Mouse (Mus musculus): ENCODE data around the gene Cbfa2t3. TPM values are rescaled to one million over a fixed set of nuclear protein-coding genes. Genes with fewer than 3 reads are reported as not detected.
A peak's percentile ranks its signal among the peaks of the same experiment; 100 is the strongest.
"Not testable (repeated sequence)": the region's sequence is repeated elsewhere in the genome, so short reads cannot be mapped to it uniquely, and the experiment has no call there.

Cbfa2t3 gene
- total RNA-seq, 2 experiments from 2014 or later = 12.0 to 14.3 TPM

DNA sequence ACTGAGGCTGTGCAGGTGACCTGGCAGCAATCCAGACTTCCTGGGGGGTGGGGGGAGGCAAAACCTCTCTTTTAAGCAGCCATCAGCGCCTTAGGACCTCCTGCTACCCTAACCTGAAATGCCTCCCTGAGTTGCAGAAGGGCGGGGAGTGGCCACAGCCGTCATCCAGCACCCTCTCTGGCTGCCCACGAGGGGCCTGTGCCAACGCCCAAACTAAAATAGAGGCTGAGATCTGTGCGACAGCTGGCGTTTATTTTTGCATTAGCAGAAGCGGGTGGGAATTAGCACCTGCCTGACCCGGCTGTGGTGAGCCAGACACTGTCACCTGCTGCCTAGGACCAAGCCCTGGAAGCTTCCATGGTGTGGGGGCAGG, 62.1 kb downstream of the Cbfa2t3 start:
- no peak for DNase-seq

DNA sequence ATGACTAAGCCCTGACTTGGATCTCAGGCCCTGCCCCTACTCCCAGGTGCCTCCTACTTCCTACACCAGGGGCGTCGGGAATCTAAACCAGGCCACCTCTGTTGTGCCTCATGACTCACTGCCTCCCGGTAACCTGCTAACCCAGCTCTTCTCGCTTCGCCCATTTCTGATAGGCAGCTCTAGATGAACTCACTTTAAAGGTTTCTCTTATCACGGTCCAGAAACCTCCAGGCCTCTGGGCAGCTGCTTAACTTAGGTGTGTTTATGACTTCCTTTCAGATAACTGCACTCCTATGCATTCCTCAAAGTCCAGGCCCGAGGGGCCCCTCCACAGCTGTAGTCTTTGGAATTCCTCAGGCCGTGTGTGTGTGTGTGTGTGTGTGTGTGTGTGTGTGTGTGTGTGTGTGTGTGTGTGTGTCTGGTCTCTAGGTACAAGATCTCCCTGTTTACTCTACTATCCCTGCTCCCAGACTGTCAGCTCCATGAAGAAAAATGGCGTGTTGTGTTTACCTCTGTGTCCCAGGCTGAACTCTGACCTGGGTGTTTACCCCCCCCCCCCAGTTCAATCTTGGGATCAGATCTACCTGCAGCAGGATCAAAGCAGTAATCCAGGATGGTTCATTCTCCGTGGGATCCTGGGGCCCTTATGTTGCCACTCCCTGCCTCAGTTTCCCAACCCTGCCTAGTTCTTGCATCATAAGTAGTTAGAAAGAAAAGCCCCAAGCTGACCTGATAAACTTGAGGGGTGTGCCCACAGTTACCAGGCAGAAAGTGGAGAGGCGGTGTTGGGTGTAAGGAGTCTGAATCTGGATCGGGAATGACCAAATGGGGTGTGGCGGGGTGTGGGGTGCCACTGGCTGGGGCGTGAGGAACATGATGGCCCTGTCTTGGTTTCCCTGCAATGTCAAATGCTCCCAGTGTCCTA, 62.8 kb downstream of the Cbfa2t3 start:
- DNase-seq = no peak

DNA sequence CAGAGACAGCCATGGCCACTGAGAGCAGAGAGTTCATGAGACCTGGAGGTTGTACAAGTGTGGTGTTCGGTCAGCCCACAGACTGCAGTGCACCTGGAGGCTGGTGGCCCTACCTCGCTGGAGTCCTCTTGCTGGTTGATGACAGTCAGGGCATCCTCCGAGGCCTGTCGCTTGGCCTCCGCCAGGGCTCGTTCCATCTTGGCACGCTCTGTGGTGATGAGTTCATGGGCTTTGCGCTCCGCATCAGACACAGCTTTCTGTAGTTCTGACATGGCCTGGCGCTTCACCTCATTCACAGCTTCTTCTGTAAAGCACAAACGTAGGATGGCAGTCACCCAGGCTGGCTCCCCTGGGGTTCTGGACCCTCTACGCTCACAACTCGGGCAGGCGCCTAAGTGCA, 65.7 kb downstream of the Cbfa2t3 start:
- DNase-seq = no peak

DNA sequence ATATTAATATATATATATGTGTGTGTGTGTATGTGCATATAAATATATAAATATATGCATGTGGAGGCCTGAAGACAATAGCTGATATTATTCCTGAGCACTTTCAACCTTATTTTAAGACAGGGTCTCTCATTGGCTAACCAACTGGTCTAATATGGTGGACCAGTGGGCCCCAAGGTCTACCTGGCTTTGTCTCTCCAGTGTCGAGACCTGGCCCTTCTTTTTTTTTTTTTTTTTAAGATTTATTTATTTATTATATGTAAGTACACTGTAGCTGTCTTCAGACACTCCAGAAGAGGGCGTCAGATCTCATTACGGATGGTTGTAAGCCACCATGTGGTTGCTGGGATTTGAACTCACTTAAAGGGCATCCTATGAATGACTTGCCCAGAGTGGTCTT, 66.8 kb downstream of the Cbfa2t3 start:
- not testable (repeated sequence) for DNase-seq

DNA sequence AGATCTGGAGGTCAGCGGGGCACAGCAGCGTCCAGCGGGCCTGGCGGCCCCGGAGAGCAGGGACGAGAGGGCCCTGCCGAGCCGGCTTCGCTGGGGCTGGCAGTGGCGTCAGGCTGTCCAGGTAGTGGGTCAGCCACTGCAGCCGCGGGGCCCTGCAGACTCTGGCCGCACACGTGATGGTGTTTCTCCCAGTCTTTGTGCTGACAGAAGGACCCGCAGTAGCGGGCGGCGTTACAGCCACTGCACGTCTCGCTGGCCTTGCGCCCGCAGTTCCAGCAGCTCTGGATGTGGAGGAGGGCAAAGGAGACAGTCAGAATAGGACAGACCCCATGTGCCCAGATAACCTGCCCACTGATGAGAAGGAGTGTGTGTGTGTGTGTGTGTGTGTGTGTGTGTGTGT, 68.2 kb downstream of the Cbfa2t3 start:
- DNase-seq = no peak

DNA sequence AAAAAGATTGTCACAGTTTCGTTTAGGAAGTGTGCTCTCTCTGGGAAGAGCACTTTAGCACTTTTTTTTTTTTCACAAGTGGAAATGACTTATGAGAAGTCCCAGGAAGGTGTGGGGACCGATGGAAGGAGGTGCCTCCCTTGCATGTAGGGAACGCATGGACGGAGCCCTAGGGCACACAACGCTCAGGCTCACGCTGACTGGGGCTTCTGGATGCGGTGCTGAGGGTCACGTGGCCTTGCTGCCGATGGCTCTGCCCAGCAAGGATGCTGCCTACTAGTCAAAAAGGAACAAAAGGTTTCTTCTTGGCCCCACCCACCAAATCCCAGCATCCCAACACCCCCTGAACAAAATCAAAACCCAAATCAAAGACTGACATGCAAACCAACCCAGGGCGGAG, 69.5 kb downstream of the Cbfa2t3 start:
- no peak for DNase-seq

DNA sequence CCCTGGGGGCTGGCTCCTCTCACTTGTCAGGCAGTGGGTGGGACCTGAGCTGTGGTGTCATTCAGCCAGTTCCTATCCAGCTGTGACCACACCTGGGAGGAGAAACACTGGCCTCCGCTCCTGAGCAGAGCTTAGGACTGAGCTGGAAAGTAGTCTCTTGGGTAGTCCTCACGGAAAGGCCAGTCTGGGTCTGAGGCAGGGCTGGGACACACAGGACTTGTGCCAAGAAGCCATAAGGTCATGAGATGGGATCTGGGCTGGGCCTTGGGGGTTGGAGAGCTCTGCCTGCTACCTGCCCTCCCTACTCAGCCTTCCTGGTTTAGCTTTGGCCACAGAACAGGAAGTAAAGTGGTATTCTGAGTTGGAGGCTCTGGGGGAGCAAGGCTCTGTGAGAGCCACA, 72.0 kb downstream of the Cbfa2t3 start:
- no peak for DNase-seq

DNA sequence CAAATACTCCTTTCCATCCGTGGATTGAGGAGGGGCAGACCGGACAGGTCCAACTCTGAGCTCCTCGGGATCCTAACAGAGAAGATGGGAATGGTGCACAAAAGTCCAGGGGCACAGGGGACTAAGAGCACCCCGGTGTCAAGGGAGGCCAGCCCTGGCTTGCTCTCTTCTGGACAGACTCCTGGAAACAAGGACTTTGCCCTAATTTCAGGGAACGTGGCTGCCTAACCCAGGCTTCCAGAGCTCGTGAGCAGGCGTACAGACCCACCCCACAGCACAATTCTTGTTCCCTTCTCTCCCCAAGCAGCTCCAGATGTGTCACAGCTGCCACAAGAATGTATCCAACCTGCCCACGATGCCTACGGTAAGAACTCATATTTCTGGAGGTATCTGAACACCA, 73.1 kb downstream of the Cbfa2t3 start:
- DNase-seq = no peak

DNA sequence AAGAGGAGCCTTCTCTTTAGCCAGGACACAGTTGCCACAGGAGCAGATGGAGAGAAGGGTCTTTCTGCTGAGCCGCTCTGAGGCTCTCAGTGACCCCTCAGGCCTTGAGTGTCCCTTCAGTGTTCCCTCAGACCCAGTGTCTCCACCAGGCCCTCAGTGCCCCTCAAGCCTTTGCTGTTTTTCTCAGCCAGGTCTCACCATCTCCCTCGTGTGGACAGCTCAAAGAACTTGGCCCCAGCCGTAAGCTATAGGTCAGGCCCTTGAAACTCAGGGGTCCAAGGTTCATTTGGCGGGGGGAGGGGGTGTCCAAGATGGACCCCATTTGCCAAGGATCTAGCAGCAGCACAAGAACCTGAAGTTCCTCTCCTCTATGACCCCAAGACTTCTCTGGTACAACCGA, 74.3 kb downstream of the Cbfa2t3 start:
- no peak for DNase-seq

DNA sequence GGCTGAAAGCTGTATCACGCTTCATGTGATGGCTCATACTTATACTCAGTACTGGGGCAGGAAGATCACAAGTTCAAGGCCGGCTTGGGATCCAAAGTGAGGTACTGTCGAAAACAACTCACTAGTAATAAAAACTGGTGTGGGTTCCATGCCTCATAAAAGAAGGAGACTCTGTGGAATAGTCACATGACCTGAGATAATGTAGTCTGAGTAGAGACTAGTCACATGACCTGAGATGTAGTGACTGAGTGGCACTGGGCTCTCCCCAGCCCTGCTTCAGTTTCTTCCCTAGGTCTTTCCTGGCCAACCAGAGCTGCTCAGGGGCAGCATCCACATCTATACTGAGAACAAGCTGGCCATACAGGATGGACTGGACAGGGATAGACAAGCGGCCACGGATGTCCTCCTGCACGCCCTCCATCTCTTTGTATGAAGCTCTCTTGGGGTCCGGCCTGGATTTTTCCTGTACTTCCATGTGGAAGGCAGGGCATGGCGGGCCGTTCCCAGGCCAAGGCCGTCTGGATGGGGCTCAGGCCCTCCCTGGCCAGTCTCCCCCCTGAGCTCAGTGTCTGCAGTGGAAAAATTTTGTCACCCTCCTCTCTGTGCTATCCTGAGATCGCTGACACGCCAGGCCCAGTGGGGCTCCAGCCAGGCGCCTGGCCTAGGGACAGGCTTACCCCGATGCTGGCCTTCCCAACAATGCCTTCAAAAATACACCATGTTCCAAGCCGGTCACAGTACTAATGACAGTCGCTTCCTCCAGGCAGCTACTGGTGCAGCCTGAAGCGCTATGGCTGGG, 74.9 kb downstream of the Cbfa2t3 start:
- no peak for DNase-seq

DNA sequence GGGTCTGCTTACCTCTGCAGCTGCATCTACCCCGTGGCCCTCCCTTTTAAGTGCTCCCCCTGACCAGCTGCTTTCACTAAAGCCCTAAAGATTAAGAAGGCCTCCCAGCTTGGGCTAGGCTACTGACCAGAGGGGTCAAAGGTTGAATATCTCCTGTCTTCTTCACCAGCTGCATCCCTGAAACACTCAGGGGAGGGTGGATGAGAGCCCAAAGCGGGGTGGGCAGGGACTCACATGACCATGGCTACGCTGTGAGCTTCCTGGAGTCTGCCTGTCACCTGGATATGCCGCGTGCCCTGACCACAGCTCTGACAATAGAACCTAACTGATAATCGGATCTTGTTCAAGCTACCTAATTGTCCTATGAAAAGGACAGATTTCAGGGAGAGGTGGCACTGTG, 76.2 kb downstream of the Cbfa2t3 start, which contains the start of gene Pabpn1l:
Pabpn1l (minus strand) TSS at position 13 of the 400 bp plus-strand sequence.
- DNase-seq = no peak

DNA sequence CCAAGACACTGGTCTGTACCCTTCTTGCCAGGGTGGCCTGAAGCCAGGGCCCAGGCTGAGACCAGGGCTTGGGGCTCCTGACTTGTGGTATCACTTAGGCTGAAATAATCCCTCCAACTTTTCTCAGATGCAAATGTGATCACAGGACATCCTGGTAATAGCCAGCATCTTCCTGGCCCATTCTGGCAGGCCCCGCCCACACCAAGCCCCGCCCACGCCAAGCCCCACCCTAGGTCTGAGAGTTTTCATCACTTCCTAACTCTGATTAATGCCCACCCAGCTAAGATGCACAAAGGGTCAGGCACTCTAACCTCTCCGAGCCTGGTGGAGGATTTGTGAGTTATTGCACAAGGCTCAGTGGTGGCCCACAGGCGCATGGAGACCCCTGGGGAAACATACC, 78.5 kb downstream of the Cbfa2t3 start:
- DNase-seq = no peak

DNA sequence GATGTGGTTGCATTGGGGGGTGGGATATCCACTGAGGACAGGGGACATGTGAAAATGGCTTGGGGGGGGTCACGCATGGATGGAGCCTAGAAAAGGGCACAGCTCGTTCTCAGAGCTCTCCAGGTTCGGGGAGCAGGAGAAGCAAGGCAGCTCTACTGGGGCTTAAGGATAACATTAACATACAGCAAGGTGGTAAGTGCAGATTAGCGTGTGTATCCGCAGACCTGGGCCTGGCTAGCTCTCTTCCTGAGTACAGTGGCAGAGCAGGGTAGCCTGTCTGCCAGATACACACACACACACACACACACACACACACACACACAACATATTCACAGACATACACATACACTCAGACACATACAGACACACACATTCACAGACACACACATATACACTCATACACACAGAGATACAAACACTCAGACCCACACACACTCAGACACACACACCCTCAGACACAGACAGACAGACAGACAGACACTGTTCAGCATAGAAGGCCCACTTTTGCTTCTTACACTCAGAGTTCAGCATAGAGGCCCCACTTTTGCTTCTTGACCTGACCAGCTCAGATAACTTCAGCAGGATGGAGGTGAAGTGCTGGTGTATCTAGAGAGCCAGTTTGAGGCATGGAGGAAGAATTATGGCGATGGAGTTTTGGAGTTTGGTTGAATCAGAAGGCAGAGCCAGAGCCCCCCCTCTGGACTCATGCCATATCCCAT, 80.1 kb downstream of the Cbfa2t3 start:
- no peak for DNase-seq

DNA sequence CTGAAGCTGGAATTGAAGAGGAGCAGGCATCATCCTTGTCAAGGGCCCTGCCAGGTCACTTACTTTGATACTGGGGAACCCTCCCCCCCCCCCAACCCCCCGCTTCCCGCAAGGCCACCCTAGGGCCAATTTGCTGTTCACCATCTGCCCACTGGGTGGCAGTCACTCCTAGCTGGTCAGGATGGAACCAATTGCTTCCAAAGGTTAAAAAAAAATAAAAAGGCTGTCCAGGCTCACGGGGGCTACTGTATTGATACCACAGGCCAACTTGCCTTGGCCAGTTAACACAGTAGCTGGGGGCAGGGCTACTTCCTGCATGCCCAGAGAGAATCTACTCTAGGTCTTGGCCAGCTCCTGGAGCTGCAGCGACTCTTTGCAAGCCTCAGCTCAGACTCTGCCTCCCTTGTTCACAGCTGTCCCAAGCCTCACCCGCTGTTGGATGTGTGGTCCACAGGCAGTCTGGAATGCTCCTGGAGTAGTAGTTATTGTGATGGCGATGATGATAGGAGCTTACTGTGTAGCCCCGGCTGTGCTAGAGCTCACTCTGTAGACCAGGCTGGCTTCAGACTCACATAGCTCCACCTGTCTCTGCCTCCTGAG, 80.9 kb downstream of the Cbfa2t3 start:
- peak; percentile 92 for DNase-seq

DNA sequence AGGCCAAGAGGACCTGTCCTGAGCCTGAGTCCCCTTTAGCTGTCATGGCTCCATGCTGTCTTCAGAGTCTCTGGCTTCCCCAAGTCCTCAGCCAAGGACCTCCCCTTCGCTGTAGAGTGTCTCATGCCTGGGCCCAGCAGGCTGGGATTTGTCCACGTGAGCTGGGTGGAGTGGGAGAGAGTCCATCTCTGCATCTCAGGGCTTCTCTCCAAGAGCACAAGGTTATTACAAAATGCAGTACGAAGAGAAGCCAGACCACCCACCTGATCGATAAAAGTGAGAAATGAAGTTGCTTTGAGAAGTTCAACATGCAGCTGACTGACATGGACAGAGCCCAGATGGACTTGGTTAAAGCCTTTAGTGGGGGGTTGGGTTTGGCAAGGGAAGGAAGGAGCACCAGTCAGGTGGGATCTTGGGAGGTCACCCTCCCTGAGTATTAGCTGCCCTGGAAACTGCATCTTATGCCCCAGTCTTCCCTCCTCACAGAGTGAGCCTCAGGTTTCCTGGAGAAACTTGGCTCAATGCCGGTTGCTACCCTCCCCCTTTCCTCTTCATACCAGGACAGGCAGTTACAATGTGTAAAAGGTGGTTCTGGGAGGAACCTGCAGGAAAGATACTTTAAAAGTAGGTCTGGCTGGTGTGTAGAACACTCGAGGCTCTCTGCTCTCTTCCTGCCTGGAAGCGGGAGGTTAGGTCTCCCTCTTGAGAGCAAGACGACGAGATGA, 82.6 kb downstream of the Cbfa2t3 start:
- DNase-seq = no peak

DNA sequence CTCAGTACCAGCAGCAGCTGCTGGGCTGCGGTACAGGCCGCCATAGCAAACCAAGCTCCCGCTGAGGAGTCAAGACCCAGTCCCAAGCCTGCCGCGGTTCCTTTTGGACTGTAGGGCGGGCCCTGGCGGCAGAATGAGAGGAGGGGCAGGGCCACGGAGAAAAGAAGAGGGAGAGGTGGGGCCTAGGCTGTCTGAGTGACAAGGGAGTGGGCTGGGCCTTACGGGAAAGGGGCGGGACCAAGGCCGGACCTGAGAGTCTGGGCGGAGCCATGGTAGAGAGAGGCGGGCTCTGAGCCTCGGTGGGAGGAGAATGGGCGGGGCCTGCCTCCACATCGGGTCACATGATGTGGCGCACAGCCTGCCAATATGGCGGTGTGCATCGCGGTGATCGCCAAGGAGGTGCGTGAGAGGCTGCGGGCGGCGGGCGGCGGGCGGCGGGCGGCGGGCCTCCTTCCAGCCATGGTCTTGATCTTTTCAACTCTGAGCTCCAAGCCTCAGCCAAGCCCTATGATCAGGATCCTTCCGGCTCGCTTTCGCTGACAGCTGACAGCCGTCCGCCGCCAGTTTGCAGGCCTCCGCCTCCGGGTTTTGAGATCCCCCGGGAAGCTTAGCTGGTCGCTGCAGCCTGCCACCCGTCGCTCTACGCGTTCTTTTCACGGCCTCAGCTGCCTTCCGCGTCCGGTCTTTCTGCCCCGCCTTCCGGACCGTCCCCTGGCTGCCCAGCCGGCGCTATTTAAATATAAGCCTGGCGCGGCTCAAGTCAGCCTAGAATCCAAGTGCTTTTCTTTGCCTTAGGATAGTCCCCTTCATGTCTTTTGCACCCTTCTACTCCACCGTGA, 87.4 kb downstream of the Cbfa2t3 start, which contains the start of the genes Galns and Trappc2l:
Galns (minus strand) TSS at position 169 of the 839 bp plus-strand sequence.
Trappc2l (plus strand) TSS at position 346 of the 839 bp plus-strand sequence.
- DNase-seq = peak; percentile 96

DNA sequence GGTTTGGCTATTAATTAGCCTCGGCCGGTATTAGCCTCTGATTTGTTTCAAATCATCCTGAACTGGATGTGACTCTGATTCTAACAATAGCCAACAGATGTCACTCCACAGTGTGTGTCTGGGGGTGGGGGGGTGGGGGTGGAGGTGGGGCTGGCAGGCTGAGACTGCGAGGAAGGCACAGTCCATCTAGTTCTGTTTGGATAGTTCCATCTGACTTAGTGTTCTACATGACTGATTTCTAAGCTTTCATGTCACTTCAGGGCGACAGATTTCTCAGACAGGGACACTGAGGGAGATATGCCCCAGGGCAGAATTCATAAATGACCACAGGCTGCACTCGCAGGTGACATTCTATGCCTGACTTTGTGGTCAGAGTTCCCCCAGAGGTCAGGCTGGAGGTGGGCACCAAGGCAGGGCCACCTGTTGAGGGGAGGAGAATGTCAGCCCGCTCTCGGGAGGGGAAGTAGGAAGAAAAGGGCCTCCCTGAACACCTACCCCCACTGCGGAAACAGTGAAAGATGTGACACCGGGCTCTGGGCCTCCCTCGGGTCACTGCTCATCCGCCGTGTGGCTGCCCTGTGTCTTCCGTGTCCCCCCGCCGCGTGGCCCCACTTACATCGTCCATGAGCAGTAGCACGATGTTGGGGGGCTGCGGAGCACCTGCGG, 88.2 kb downstream of the Cbfa2t3 start:
- DNase-seq = no peak

DNA sequence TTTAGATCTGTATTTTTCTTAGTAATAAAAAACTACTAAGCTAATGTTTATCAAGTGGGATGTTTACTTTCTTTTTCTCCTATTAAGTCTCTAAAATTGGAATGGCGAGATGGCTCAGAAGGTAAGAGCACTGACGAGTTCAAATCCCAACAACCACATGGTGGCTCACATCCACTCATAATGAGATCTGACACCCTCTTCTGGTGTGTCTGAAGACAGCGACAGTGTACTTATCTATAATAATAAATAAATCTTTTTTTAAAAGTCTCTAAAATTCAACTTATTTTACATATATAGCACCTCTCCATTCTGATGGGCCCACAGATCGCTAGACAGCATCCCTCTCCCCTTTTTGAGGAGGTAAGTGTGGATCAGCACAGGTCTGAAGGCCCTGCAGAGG, 88.7 kb downstream of the Cbfa2t3 start:
- no peak for DNase-seq

DNA sequence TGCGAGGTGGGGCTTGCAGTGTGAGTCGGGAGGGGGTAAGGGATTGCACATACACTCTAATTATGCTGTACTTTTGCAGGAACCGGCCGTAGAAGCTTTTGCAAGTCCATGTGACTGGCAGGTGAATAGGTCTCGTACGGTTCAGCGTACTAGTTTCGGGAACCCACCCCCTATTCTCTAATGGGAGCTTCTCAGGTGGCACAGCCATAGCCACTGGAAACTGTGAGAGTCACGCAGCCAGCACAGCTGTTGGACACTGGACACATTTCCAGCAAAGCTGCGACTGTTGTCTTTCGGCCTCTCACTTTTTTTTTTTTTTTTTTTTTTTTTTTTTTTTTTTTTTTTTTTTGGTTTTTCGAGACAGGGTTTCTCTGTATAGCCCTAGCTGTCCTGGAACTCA, 92.1 kb downstream of the Cbfa2t3 start:
- no peak for DNase-seq

DNA sequence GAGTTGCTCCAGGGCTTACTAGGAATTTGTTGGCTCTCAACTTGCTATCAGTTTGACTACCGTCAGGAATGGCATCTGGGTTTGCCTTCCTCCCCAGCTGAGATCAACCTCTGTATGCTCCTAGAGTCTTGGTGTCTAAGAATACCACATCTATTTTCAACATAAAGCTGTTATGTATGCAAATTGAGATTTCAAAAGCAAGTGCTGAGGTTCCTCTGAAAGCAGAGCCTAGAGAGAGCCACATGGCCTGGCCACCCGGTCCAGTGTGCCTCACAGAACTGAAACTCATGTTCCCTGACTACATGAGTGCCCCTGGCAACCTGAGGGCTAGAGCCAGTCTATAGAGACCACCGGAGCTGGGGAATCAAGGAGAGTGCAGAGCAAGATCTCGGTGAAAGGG, 93.5 kb downstream of the Cbfa2t3 start:
- DNase-seq = no peak

All from adrenal gland, postnatal 10 days (tissue).